Mouse (Mus musculus): ENCODE results near the gene Htra2.

Gene Htra2

DNA sequence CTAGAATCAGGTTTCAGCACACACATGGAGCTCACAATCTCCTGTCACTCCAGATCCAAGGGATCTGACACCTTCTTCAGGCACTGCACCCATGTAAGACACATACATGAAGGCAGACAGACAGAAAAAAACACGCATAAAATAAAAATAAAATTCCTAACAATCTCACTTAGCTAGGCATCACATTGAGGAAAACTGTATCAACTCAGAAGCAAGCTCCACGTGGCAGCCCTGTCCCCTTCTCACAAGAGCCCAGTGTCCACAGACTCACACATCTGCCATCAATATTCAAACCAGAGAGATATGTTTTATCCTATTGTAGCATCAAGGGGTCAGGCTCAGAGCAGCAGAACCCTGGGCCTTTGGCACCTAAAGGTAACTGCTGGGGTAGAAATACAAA lies 50.8 kb downstream of the Htra2 start:
- DNase-seq, result no peak

DNA sequence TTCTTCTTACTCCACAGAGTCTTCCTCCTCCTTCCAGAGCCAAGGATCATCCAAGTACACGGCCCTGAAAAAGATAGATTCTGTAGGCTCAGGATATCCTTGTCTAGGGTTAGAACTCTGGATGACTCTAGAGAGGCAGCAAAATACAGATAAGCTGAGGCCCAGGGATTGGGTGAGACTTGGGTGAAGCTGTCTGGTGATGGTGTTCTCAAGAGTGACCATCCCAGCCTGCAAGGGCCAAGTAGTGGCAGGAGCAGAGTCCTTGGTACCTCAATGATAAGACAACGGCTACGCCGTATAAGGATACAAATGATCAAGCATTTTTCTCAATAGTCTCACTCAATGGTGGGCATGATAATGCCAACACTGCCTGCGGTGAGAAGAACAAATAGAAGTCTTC lies 51.2 kb downstream of the Htra2 start:
- DNase-seq, result no peak

- no peak for DNase-seq
These were observed 52.0 kb downstream of the Htra2 start for GRCm38 (mm10) chr6:83003082-83003481.
